Mouse (Mus musculus) ES-Bruce4 (cell line): ENCODE results near the gene Gcnt1.

Experiments used
- CTCF ChIP-seq: IDR thresholded peaks from one replicate; pipeline ENCODE4 v1.8.1; 2011; ENCODE audit warnings: low read depth, low read length
- EP300 ChIP-seq: IDR thresholded peaks from 2 replicates; pipeline ENCODE4 v1.6.1; 2011; ENCODE audit warnings: low read depth, low read length; ENCODE audit not compliant: insufficient read depth
- POLR2A ChIP-seq: IDR thresholded peaks from one replicate; pipeline ENCODE4 v1.8.1; 2011; ENCODE audit warnings: low read length; ENCODE audit not compliant: insufficient read depth

GRCm38 (mm10) chr19:17313766-17314165 lies 58.9 kb downstream of the Gcnt1 start:
- TF ChIP-seq CTCF (no peak), POLR2A (no peak), EP300 (no peak)
